Mouse (Mus musculus) brain, embryonic 18.5 days (tissue): ENCODE measurements at regions not wholly inside any gene's neighbourhood (a gene's known extent, or its start where the extent isn't known, plus 50 kb on each side); places are given as distances from the start of the nearest gene placed in this dataset.

Source experiments
- DNase-seq: peaks from one replicate; pipeline ENCODE4 v3.0.0-alpha.2; 2012; ENCODE audit warnings: low read depth, low spot score

DNA sequence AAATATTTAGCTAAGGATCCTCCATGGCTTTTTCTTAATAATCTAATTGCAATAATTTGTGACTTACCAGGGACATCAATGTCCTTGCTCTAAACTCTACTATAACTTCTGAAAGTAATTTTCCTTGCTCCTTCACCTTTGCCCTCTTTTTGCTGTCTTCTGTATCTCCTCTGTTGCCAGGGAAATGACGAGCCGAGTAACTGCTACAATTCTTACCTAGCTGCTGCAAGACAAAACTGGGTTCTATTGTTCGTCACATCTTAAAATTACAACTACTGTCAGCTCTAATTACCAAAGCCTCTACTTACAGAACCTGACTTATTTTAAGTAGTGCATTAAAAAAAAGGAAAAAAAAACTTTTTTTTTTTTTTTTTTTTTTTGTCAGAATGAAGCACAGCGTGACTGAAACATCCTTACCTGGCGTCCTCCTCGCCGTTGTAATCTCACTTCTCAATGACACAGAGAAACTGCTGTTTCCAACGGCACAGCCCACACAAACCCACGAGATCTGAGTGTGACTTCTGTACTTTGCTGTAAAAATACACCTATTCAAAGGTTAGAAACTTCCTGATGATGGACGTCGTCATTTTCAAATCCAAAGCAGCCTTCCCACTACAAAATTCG lies 389.4 kb downstream of the Plk2 start:
- DNase-seq: peak; percentile 18

GRCm38 (mm10) chr13:110784822-110785221 lies 390.0 kb downstream of the Plk2 start:
- DNase-seq: no peak

DNA sequence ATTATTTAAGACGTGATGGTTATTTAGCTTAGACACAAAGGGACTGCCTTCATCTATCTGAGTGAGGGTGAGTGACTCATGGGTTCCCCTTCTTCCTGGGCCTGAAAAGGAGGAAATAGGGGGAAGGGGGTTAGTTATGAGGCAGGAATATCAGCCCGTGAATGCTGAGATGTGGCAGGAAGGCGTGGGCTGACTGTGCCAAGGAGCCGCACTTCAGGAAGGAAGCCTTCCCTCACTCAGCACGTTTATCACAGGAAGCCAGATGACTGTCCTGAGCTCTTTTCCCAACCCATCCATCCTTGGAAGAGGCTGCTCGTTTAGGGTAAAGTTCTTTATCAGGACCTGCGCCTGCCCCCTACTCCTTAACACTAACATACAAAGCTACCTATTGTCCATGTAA lies 403.5 kb downstream of the Plk2 start:
- DNase-seq: no peak

DNA sequence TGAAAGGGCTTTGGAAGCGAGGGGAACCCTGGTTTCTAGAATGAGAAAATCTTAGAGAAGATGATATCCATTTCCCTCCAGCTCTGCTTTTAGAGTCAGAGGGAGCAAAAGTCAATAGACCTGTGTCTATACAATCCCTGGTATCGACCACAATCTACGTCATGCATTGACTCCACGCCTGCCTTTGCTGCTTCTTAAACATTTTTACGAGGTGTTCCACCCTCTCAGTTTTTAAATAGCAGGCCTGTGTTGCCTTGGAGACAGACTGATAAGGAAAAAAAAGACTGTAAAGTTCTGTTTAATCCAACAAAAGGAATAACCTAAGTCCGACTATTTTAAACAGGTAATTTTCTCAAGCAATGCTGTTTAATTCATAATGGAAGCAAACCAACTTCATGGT lies 408.0 kb downstream of the Plk2 start:
- no peak for DNase-seq

DNA sequence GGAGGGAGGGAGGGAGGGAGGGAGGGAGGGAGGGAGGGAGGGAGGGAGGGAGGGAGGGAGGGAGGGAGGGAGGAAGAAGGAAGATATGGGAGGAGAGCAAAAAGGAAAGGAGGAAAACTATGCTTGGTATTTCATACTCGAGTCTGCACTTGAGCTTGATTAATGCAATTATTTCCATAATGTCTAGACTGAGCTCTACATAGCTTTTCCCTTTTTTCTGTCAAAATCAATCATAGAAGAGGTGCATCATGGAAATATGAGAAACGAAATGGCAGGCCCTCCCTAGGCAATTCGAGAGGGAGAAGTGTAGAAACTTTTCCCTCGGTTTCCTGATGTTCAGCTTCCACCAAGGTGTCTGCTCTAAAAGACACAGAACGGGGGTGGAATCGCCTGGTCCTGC lies 417.6 kb downstream of the Plk2 start:
- no peak for DNase-seq

DNA sequence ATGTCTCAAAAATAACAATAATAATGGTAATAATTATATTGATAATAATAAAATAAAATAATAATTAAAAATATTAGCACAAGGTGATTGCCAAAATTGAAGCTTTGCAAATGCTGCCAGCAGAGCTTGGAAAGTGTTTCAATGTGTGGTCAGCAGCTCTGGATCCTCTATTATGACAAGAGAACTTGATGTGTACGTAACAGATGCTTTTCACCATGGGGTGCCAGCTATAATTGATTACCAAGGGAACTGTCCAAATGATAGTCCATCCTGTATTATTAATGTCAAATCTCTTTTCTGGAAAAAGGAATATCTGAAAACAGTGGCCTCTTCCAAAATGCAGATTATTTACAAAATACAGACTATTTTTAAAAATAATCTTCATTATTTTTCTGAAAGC lies 419.2 kb downstream of the Plk2 start:
- no peak for DNase-seq

DNA sequence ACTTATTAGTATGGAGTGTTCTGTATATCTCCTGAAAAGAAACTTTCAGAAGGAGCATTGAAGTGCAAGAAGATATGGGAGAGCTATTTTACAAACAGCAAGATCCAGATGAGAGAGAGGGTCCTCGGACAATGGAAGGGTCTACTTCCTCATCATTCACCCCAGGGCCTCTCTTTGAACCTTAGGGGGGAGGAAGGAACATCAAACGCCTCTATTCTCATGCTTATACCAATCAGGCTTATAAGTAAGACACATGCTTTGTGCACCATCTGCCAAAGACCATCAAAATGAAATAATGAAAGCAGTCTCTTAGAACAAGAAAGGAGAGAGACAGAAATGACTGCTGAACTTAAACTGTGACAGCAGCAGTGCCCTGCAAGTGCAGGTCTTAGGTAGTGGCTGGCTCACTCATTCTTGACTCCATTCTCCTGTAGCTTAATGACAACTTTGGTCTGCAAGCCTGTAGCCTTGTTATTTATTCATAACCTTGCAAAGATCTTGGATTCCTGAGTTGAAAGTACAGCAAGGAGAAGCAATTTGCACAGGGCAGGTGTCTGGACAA lies 424.5 kb downstream of the Plk2 start:
- DNase-seq: no peak

GRCm38 (mm10) chr13:110824878-110825277 lies 429.9 kb upstream of the Actbl2 start:
- DNase-seq: no peak

DNA sequence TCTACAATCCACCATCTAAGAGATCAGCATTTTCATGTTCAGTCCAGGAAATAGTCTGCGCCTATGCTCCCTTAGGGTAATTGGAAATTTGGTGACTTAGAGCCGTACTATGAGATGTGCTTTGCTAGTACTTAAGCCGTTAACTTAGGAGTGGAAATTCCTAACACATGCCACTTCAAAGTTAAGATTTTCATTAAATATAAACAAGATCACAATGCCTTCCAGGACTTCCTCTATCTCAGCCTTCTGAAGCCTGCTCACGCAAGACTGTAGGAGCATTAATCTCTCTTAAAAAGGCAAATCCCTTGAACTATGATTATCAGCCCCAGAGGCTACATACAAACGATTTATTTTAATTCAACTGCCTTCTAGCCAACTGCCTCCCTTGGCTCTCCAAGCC lies 422.4 kb upstream of the Actbl2 start:
- no peak for DNase-seq

- no peak for DNase-seq
Measured at GRCm38 (mm10) chr13:110836936-110837335, 417.9 kb upstream of the Actbl2 start.

- no peak for DNase-seq
Measured at GRCm38 (mm10) chr13:110841949-110842348, 412.9 kb upstream of the Actbl2 start.

- DNase-seq: no peak
Measured at GRCm38 (mm10) chr13:110845695-110846094, 409.1 kb upstream of the Actbl2 start.

DNA sequence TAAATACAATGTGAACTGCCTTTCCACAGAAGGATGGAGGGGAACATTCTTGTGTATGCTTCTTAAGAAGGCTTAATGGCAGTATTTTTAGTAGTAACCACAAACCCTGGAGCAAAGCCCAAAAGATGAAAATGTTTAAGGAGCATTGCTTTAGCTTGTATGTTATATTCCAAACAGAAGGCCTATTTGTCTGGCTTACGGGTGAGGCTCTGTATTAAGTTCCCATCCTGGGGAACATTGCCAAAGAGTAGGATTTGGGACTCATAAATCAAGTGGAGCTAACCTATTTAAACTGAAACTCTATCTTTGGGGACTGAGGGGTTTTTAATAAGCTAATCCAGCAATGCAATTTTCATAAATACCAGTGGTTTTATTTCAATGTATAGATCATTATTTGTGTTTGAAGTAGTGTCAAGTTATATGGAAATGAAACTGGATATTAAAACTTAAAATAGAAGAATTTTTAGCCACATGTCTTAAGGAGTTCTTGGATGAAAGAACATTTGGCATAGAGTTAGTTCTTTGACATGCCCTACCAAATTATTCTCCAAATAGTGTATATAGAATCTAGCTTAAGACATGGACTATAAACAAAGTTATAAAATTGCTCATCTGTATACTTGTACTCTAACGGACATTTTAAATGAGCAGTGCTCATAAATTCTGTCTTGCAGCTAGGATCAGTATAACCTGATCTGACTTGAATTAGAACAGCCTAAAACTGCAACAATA lies 401.7 kb upstream of the Actbl2 start:
- no peak for DNase-seq

DNA sequence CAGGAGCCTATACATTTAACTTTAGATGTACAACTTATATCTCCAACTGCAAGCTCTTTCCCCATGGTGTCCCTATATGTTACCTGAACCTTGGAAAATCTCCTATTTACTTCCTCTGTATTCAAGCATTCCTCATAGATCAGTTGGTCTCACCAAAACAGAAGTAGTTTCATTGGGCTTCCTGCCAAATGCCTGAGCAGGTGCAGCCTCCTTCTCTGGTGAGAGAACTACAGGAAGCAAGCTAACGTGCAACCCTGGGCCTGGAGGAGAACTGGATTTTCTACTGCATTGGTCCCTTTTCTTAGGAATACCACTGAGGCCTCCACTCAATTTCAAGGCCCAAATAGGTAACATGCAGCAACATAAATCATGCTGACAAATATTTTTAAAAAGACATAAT lies 400.6 kb upstream of the Actbl2 start:
- no peak for DNase-seq

DNA sequence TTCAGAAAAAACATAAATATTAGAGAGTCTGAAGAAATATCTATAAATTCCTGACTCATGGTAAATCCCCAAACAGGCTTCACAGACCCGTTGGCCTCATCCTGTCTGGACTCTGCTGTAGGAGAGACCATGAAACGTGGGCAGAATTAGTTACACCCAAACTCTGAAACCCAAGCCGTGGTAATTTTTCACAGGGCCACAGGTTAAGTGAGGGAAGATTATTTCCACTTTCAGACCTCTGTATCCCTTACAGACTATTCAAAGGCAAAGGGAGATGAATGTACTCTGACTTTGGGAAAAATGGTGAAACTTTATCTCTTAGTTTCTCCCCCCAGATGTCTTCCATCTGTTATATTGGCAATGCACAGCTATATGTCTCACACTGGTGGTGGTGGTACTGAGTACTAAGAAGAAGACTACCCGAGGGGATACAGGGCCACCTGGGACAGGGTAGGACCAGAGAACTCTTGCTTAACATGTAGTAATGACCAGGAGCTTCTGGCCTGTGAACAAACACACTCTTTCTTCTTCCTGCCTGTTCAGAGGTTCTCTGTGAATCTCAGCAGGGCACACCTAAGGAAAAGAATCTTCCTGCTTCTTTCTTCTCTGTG lies 388.8 kb upstream of the Actbl2 start:
- no peak for DNase-seq

GRCm38 (mm10) chr13:110866713-110867112 lies 388.1 kb upstream of the Actbl2 start:
- DNase-seq: no peak

DNA sequence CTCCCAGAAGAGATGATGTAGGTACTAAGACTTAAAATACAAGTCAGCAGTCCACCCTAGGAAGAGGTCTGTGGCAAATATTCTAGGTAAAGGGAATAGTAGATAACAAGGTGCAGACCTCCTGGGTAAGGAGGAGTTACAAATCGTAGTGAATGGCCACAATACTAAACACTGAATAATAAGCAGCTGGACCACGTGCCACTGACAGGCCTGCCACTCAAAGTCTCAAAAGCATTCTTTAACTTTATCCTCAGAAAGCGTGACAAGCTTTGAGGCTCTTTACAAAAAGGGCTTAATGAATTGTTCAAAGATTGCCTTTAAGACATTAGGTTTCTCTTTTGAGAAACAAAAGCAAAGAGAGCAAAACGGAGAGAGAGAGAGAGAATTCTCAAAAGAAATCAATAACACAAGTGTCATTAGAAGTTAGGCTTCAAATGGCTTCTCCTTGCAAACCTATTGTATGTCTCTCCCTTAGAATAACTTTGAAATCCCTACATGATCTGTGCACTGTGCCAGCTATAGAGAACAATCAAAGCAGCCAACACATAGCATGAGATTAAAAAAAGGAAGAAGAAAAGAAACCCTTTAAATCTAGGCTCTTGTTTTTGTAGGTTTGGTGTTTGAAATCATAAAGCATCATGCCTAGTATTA lies 383.6 kb upstream of the Actbl2 start:
- no peak for DNase-seq

DNA sequence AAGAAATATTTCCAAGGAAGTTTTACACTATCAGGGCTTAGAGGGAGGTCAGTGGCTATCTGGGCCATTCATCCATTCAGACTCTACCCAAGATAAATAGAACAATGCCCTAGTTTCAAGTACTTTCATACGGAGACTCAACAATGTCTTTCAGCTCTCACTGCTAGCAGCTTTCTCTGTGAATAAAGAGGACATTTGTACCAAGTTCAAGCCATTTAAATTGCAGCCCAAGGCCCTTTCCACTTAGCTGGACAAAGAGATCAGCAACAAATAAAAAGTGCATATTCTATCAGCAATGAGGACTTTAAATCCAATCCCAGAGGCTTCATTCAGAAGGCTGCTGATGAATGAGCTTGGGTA lies 383.1 kb upstream of the Actbl2 start:
- DNase-seq: no peak

- no peak for DNase-seq
Measured at GRCm38 (mm10) chr13:110881573-110881972, 373.2 kb upstream of the Actbl2 start.

GRCm38 (mm10) chr13:110882173-110882572 lies 372.6 kb upstream of the Actbl2 start:
- no peak for DNase-seq

GRCm38 (mm10) chr13:110882661-110883172 lies 372.1 kb upstream of the Actbl2 start:
- no peak for DNase-seq

DNA sequence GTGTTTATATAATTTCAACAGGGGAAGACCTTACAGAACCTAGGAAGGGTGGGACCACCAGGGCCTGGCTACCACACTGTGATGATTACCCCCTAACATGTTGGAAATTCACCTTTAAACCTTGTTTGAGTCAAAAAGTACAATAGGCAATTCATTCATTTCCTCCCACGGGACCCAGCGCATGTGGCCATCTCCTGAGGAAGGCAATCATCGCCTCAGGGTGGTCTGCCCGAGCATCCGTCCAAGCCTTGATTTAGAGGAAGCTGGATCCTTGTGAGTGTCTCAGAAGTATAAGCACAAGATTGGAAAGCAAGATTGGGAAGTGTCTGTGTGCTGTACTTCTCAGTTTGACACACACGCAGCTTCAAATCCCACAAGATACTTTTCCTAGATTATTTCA lies 360.9 kb upstream of the Actbl2 start:
- no peak for DNase-seq
